Mouse (Mus musculus): ENCODE data around the gene Pafah1b3.

The Pafah1b3 gene

GRCm38 (mm10) chr7:25281166-25281733 lies 16.5 kb downstream of the Pafah1b3 start:
- DNase-seq, result no peak

GRCm38 (mm10) chr7:25279861-25280791 lies 17.7 kb downstream of the Pafah1b3 start:
- peak in 1 of 2 experiments; percentile 21 for DNase-seq

DNA sequence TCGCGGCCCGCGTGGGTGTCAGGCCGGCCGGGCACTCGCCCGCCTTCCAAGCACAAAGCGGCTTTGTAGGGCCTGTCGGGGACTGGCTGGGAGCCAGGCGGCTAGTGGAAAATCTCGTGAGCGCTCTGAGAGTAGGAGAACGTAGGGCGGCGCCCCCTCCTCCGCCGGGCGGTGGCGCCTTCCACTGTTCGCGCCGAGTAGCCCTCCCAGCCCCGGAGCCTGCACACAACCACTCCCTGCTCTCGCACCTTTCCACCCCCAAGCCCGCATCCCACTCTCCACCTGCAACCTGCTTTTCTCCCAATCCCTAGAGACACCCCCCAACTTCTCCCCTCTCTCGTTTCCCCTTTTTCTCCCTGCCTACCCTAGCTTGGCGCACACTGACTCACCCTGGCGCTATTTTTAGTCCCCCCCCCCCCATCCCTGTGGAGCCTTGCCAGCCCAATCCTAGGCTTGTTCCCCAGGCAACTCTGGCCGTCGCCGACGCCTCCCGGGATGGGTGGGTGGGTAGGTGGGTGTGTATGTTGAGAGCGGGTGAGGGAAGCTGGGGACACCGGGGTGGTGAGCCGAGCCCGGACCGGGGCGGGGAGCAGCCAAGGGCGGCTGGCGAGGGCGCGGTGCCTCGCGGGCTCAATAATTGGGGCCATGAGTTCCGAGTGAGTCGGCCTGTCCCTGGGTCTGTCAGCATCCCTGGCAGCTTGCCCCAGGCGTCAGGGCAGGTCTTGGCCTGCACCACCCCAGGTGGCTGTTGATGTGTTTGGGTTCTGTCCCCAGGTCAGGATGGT lies 18.5 kb downstream of the Pafah1b3 start:
- peak; percentile 91 to 92 for DNase-seq

- DNase-seq, result peak; percentile 83 to 85
Observed at GRCm38 (mm10) chr7:25278341-25279075, 19.3 kb downstream of the Pafah1b3 start.

DNA sequence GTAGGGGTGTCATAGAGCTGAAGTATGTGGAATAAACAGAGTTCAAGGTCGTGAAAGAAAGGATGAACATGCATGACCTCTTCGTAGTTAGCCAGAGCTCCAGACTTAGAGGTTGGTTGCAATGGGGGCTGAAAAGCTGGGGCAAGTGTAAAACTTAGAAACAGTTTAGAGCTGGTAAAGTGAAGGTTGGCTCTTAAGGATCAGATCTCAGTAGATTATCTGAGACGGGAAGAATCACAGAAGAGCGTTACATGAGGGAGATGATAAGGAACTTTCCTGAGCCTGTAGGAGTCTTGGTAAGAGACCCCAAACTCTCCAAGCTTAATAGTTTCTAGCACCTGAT lies 19.8 kb downstream of the Pafah1b3 start:
- DNase-seq, result no peak

DNA sequence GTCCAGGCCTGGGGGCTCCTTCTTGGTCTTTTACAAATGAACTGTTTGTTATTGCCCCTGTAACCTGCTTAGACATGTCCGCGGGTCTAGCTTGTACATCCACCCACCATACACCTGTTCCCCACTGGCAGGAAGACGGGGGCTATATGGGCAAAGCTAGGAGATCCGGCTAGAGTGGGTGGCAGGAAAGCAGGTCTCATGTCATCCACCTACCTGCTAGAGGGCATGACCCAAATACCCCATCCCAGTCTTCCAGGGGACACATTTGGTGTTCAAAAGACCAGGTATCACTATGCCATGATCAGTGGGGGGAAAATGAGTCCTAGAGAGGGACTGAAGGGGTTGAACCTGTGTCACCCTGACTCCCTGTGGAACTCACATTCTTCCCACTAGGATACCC lies 20.4 kb downstream of the Pafah1b3 start:
- DNase-seq, result no peak

DNA sequence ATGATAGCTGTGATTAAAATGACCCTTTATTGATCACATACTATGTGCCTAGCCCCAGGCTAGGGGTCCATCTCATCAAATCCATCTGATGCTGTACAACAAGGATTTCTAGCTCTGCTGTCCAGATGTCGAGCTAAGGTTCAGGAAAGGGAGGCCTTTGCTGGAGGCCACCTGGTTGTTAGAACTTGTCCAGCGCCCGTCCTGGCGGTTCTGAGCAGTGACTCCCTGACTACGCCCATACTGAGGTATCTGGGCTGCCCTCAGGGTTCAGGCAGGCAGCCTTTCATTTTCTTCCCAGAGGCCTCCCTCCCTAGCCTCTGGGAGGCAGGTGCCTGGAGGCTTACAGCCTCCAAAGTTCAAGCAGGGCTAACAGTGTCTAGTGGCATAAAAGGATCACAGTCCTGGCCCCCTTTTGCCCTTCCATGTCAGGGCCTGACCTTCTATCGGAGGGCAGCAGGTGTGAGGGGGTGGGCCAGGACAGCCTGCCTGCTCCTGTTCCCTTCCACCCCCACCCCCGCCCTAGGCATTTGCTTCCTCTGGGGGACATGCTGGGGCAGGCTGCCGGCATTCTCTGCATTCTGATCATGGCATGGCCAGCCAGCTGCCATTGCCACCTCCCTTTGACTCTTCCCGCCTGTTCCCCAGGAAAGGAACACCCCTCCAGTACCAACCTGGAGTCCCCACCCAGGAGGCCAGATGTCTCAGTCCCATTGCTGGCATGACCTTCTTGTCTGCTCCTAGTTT lies 22.1 kb downstream of the Pafah1b3 start:
- DNase-seq, result no peak

DNA sequence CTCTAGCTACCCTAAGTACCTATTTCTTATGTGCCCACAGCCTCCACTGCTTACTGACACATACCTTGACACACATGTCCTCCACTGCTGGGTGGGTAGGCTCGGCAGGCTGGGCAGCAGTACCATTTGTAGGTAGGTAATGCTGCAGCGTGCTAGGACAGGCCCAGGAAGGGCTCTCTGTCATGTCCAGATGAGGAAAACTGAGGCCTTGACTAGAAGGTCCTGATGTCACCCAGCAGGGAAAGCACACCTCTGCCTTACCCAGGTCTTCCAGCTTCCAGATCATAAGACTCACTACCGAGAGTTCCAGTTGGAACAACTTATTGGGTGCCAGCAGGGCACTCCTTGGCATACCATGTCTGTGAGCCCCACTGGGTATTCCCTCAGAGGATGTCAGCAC lies 22.8 kb downstream of the Pafah1b3 start:
- no peak for DNase-seq

GRCm38 (mm10) chr7:25274571-25274970 lies 23.2 kb downstream of the Pafah1b3 start:
- no peak for DNase-seq

DNA sequence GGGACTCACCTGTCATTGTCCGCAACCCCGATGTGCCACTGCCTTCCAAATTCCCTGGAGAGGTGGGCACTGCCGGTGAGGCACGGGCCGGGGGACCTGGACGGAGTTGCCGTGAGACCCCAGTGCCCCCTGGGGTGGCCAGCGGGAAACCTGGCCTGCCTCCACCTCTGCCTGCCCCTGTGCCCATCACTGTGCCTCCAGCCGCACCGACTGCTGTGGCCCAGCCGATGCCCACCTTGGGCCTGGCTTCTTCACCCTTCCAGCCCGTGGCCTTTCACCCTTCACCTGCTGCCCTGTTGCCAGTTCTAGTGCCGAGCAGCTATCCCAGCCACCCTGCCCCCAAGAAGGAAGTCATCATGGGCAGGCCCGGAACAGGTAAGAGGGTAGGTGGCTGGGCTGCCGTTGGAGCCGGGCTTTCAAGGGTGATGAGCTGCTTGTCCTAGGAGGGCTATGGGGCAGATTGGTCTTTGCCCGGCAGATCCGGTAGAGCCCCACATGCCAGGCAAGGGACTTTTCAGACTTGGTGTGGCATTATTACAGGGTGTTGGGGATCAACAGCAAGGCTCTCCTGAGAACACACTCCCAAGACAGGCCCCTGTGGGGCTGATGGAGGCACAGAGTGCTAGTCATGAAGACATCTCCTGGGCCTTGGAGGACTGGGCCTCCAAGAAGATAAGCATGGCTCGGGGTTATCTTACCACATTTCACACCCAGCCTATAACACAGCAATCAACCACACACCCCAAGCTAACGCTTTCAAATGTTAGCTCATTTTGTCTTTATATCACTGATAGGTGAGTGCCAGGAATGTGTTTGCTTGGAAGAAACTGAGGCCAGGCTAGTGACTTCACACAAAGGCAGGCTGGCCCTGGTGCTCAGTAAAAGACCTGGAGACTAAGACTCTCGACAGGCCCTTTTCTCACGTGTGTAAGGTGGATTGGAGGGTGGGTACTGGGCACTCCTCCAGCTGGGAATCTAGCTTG lies 24.2 kb downstream of the Pafah1b3 start:
- no peak for DNase-seq

GRCm38 (mm10) chr7:25272445-25273258 lies 25.1 kb downstream of the Pafah1b3 start:
- DNase-seq, result no peak

- DNase-seq, result no peak
Observed at GRCm38 (mm10) chr7:25271651-25272444, 25.9 kb downstream of the Pafah1b3 start.

DNA sequence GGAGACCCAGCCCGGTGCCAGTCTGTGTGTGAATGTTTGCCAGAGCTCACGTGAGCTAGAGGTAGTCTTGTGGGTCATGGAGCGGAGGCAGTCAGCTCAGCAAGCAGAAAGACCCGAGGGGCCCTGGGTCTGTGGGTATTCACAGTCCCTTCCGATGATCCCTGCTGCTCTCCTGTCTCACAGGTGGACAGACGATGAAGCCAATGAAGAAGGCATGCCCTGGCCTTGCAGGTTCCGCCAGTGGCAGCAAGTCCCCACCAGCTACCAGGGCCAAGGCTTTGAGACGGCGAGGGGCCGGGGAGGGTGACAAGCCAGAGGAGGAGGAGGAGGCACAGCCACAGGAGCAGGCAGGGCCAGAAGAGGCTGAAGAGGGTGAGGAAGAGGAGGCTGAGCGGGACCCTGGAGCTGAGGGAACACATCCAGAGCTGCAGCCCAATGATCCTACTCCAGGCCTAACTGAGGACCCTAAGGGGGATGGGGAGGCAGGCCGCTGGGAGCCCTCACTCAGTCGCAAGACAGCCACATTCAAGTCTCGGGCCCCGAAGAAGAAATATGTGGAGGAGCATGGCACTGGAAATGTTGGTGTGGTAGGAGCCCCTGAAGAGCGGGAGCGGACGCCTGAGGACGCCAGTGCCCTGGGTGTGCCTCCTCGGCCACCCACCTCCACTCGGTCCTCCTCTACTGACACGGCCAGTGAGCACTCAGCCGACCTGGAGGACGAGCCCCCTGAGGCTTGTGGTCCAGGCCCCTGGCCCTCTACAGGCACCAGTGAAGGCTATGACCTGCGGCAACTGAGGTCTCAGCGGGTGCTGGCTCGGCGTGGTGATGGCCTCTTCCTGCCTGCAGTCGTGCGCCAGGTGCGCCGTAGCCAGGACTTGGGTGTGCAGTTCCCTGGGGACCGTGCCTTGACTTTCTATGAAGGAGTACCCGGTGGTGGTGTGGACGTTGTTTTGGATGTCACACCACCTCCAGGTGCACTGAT lies 26.8 kb downstream of the Pafah1b3 start:
- DNase-seq, result no peak

DNA sequence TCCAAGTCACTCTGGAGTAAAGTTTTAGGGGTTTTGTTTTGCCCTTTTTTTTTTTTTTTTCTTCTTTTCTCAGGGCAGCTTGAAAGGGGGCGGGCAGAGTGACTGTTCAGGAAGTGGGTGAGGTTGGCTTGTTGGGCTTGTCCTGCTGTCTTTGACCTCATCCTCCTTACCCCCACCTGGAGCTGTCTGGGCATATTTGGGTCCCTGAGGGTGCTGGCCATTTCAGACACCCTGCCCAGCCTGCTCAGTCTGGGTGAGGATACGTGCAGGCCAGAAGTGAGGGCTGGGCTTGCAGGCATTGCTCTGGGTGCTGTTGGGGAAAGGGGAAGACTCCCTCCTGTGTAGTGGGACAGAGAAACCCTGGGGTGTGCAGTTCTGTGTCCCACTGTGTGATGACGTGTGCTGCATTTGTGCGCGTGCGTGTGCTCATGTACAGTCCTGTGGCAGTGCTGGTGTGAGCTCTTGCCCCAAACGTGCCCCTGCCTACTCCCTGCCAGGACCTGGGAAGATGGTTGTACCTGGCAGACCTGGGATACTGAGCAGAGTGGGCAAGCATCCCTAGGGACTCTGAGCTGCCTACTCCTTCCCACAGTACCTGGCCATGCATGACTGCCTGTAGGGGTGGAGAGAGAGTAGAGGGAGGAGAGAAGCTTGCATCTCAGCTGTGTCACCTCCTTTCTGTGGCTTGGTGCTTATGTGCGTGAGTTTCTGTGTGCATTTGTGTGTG lies 28.1 kb downstream of the Pafah1b3 start:
- no peak for DNase-seq

GRCm38 (mm10) chr7:25269029-25269428 lies 28.8 kb downstream of the Pafah1b3 start:
- DNase-seq, result no peak

- DNase-seq, result no peak
Observed at GRCm38 (mm10) chr7:25268588-25268987, 29.2 kb downstream of the Pafah1b3 start.

Measured in cerebellum, postnatal 36 days (tissue).